Mouse (Mus musculus) lung, postnatal 14 days (tissue): Measurements from ENCODE around the gene Aak1.

Experiments used
- DNase-seq: peaks from one replicate; pipeline ENCODE4 v3.0.0; 2021

Aak1 gene

GRCm38 (mm10) chr6:86967166-86967565 lies 117.8 kb downstream of the Aak1 start:
- no peak for DNase-seq

GRCm38 (mm10) chr6:86973956-86974355 lies 124.6 kb downstream of the Aak1 start:
- DNase-seq = no peak

- no peak for DNase-seq
Measured at GRCm38 (mm10) chr6:86978156-86978908, 129.0 kb downstream of the Aak1 start.

GRCm38 (mm10) chr6:86978909-86979265 lies 129.6 kb downstream of the Aak1 start:
- no peak for DNase-seq

- peak; percentile 4 for DNase-seq
Measured at GRCm38 (mm10) chr6:86981206-86981605, 131.9 kb downstream of the Aak1 start.

- no peak for DNase-seq
Measured at GRCm38 (mm10) chr6:86985314-86986106, 136.2 kb downstream of the Aak1 start.

- DNase-seq = no peak
Measured at GRCm38 (mm10) chr6:86989576-86989975, 140.3 kb downstream of the Aak1 start.

- peak; percentile 29 for DNase-seq
Measured at GRCm38 (mm10) chr6:86991041-86991440, 141.7 kb downstream of the Aak1 start.

- no peak for DNase-seq
Measured at GRCm38 (mm10) chr6:86992349-86992748, 143.0 kb downstream of the Aak1 start.

- no peak for DNase-seq
Measured at GRCm38 (mm10) chr6:86994254-86994653, 144.9 kb downstream of the Aak1 start.

- peak; percentile 18 for DNase-seq
Measured at GRCm38 (mm10) chr6:86996629-86997307, 147.5 kb downstream of the Aak1 start.

- DNase-seq = no peak
Measured at GRCm38 (mm10) chr6:86997360-86997759, 148.0 kb downstream of the Aak1 start.

- no peak for DNase-seq
Measured at GRCm38 (mm10) chr6:87001995-87002394, 152.7 kb downstream of the Aak1 start.

- DNase-seq = peak; percentile 94
Measured at GRCm38 (mm10) chr6:87002521-87003055, 153.3 kb downstream of the Aak1 start.

GRCm38 (mm10) chr6:87004099-87004498 lies 154.8 kb downstream of the Aak1 start:
- DNase-seq = no peak

- DNase-seq = no peak
Measured at GRCm38 (mm10) chr6:87005577-87005976, 156.3 kb downstream of the Aak1 start.

- no peak for DNase-seq
Measured at GRCm38 (mm10) chr6:87008887-87009286, 159.6 kb downstream of the Aak1 start, which contains the start of gene Nfu1. TSS of gene Nfu1 (plus strand) at chr6:87009236.

GRCm38 (mm10) chr6:87009692-87010328 lies 160.5 kb downstream of the Aak1 start:
- peak; percentile 96 for DNase-seq

GRCm38 (mm10) chr6:87016916-87017315 lies 167.6 kb downstream of the Aak1 start:
- peak; percentile 50 for DNase-seq

- no peak for DNase-seq
Measured at GRCm38 (mm10) chr6:87018874-87019273, 169.6 kb downstream of the Aak1 start.

- DNase-seq = no peak
Measured at GRCm38 (mm10) chr6:87021791-87022190, 172.5 kb downstream of the Aak1 start.

GRCm38 (mm10) chr6:87026980-87027379 lies 177.7 kb downstream of the Aak1 start:
- DNase-seq = peak; percentile 28

- no peak for DNase-seq
Measured at GRCm38 (mm10) chr6:87028881-87029280, 179.6 kb downstream of the Aak1 start.
